Mouse (Mus musculus) G1E (cell line): ENCODE data around the gene Ebf1.
"Not testable (repeated sequence)": the region's sequence is repeated elsewhere in the genome, so short reads cannot be mapped to it uniquely, and the experiment has no call there.

Experiments used
- CTCF ChIP-seq: IDR thresholded peaks from 2 replicates; pipeline ENCODE4 v1.5.1; 2012; ENCODE audit warnings: low read depth, low read length, inconsistent platforms, mixed read lengths
- GATA1 ChIP-seq: IDR thresholded peaks from 2 replicates; pipeline ENCODE4 v1.6.1; 2012; ENCODE audit warnings: borderline replicate concordance, low read length, inconsistent platforms, mixed read lengths
- GATA2 ChIP-seq: IDR thresholded peaks from 2 replicates; pipeline ENCODE4 v1.6.1; 2012; ENCODE audit warnings: low read depth, low read length, inconsistent platforms, borderline replicate concordance

- TF ChIP-seq CTCF, GATA2, GATA1: not testable (repeated sequence)
These were observed 46.8 kb upstream of the Ebf1 start for GRCm38 (mm10) chr11:44570336-44570735.
